Mouse (Mus musculus): ENCODE measurements at regions not wholly inside any gene's neighbourhood (a gene's known extent, or its start where the extent isn't known, plus 50 kb on each side); places are given as distances from the start of the nearest gene placed in this dataset.

DNA sequence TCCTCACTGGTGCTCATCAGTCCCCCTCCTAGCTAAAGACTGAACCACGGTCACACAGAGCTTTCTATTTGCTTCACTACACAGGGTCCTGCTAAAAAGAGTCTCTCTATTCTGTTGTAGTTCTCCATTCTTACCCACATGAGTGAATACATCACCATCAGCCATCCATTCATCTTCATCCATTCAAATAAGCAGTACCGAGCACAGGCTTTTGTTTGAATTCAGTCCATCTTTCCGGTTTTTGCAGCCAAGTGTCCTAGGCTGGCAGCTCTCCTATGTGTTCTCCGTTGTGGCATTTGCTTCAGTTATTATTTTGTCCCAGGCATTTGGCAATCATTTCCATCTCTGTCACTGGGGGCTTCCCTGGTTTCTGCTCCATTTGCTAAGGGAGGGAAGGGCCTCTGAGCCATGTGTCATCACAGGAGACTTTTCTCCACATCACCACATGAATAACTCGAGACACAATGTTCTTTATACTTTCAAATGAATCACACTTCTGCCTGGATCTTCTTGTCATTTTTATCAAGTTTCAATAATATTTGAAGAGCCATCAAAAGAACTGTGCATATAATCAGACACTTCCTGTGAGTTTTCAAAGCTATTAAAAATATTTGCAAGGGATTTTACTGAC is 366.1 kb downstream of the Dnajb9 start:
- no peak for DNase-seq

DNA sequence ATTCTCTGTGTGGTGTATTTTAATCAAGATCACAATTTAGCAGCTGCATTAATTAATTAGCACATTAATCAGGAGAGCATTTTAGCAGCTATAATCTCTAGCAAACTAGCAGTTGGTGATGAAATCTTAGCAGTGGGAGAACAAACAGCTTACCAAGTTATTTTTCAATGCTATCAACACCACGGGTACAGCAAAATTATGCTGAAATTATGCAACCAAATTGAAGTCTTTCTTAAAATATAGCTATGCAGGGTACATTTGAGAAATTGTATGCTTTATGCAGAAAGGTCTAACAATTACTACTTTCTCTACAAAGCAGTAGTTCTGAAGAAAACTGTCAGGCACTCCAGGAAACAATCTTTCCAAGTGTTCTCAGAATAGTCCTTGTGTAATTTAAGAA is 378.1 kb downstream of the Dnajb9 start:
- no peak for DNase-seq

DNA sequence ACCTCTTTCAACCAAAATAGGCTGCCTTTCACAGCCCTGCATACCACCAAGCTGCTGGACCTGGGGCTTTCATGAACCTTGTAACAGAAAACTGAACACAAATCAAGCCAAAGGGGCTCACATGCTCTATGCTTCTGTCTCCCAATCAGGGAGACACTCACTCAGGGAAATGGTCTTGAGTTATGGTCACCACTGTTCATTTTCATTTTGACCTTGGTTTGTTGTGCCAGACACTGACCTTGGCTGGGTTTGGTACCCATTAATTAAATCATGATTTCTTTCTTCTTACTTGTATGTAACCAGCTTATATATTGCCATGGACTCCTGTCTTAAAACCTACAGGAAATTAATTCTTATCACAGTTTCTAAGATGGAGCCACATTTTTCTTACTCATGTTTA is 381.5 kb downstream of the Dnajb9 start:
- DNase-seq: peak; percentile 28

DNA sequence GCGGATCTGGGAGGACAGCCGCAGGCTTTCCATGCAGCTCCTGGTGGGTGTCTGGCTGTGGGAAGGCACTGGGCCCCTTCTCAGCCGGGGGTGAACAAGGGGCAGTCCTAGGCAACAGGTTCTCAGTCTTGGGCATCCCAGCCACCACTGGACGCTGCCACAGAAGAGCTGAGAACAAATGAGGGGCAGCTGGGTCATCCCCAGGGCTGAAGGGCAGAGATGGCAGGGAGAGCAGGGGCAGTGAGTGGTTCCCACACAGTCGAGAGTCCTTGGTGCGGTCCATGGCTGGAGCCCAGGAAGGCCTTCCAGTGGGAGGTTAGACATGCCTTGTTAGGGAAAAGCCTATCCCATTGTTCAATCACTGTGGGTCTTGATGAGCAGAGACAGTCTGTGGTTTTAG is 382.2 kb downstream of the Dnajb9 start:
- peak; percentile 19 for DNase-seq

DNA sequence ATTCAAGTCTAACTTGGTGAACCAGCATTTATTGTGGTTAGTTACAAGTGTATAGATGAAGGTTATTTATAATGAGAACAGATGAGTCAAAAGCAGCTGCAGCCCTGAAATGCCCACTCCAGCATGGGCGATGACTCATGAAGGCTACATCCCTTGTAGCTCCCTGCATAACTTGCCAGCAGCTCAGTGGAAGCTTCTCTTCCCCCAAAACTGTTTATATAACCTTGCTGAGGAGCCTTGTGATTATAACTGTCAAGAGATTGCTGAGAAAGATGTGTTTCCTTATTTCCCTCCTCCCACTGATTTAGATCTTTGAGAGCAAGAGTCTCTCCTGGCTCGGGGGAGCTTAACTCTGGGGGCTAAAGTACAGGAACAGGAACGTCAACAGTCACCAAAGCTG is 382.8 kb downstream of the Dnajb9 start:
- DNase-seq: peak; percentile 57

DNA sequence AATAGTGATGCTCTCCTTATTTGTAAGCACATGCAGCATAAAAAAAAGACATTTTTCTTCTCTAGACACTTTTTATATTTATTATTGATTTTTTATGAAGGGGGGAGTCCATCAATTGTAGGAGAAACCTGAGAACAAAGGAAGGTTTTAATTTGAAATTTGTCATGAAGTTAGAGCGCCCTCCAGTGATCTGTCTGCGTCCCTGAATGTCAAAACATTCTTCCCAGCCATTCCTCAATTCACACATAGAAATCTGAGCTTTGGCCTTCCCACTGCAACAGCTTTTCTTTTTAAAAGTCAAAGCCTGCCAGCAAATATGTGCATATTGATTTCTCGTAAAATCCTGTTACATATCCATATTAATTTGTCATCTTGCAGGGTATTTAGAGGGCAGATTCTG is 396.6 kb downstream of the Dnajb9 start:
- peak; percentile 13 for DNase-seq

DNA sequence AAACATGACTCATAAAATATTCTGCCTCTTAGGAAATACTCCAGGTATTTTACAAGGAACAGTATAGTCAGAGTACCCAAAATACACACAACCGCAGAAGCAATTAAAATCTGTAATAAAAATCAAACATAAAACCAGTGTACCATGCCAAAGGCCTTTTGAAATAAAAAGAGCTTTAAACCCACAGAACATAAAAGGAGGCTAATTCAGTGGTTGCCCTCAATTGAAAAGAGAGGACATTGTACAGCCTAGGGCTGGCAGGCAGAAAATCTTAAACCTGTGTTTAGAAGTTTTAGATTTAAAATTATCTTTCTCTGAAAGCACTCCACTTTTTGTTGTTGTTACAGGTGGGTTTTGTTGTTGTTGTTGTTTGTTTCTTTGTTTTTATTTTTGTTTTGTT is 437.4 kb downstream of the Dnajb9 start:
- no peak for DNase-seq

DNA sequence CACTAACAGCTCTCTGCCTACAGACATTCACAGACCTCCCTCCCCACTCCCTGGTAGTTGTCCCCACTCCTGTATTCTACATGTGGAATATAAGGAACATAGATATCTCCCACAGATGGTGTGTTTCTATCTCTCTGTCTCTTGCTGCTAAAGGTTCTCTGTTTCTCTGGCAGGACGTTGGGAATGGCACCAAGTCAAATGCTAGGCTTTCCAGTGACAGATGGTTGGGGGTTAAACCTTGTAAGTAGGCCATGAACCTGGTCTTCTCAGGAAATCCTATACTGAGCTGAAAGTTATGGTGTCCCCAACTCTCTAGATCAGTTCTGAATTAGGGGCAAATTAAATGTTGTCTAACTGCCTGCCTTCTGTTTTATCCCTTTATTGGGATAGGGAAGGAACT is 448.0 kb downstream of the Dnajb9 start:
- DNase-seq: no peak

All from adrenal gland, postnatal 10 days (tissue).